Mouse (Mus musculus): ENCODE results near the gene Cys1. TPM values are rescaled to one million over a fixed set of nuclear protein-coding genes. Genes with fewer than 3 reads are reported as not detected.
A peak's percentile ranks its signal among the peaks of the same experiment; 100 is the strongest.

The Cys1 gene
- 1.3 and 2.4 TPM in 2 replicates for polyA plus RNA-seq (2014; fragmentation: Nextera tagmentation; extraction: Ambion mirVana)

GRCm38 (mm10) chr12:24681286-24682023 lies at the start of gene Cys1:
Gene Cys1 (minus strand): TSS chr12:24681813.
- H3K9me3 ChIP-seq (ENCODE audit: low read depth, low read length), result no peaks in the 10 kb centered on the region
- H3K4me1 ChIP-seq (ENCODE audit: insufficient read depth), result peaks cover 10% of the 10 kb centered on the region
- DNase-seq (no peak), ATAC-seq (ENCODE audit: insufficient read depth) (peak; percentile 39)
- no peaks in the 10 kb centered on the region for H3K36me3 ChIP-seq (ENCODE audit: insufficient read depth)
- peak within 1 kb of the TSS; percentile 56 for H3K4me3 ChIP-seq (ENCODE audit: low read depth, low read length)
- peaks cover 14% of the 10 kb centered on the region for H3K27me3 ChIP-seq (ENCODE audit: insufficient read depth, low read length)
- peak within 1 kb of the TSS; percentile 65 for H3K9ac ChIP-seq
- peak within 1 kb of the TSS; percentile 92 for H3K4me2 ChIP-seq
- TF ChIP-seq CTCF (IDR thresholded peaks at IDR 0.05; ENCODE audit: low read depth), result no peak
- WGBS, result 5% methylated on average over 20 of the region's 20 CpGs
- H3K27ac ChIP-seq (ENCODE audit: low read depth), result peak within 1 kb of the TSS; percentile 73; the same call in 1 of the 2 replicates

GRCm38 (mm10) chr12:24724369-24724768 lies 42.8 kb upstream of the Cys1 start:
- Histone ChIP-seq H3K36me3 (ENCODE audit: insufficient read depth) (no peaks in the 10 kb centered on the region), H3K4me1 (ENCODE audit: insufficient read depth) (peaks cover 6% of the 10 kb centered on the region; the same call in 1 of the 2 replicates), H3K27ac (ENCODE audit: low read depth) (peak overlapping the region; percentile 69), H3K4me3 (ENCODE audit: low read depth, low read length) (no peak overlapping the region), H3K4me2 (peak overlapping the region; percentile 31; the same call in 1 of the 2 replicates), H3K27me3 (ENCODE audit: insufficient read depth, low read length) (no peaks in the 10 kb centered on the region), H3K9ac (no peak overlapping the region), H3K9me3 (ENCODE audit: low read depth, low read length) (peaks cover 5% of the 10 kb centered on the region; the same call in 1 of the 2 replicates)
- WGBS, result 14% methylated on average over 2 of the region's 2 CpGs
- peak; percentile 78 for DNase-seq
- ATAC-seq (ENCODE audit: insufficient read depth), result peak; percentile 98
- 0 out of 2 replicates have a peak, but pooled peaks have one; percentile 2 for TF ChIP-seq CTCF (IDR thresholded peaks at IDR 0.05; ENCODE audit: low read depth)

GRCm38 (mm10) chr12:24723859-24724258 lies 42.2 kb upstream of the Cys1 start:
- H3K4me1 ChIP-seq (ENCODE audit: insufficient read depth), result peaks cover 6% of the 10 kb centered on the region; the same call in 1 of the 2 replicates
- H3K9me3 ChIP-seq (ENCODE audit: low read depth, low read length), result peaks cover 5% of the 10 kb centered on the region; the same call in 1 of the 2 replicates
- 53% methylated on average over 4 of the region's 4 CpGs for WGBS
- no peaks in the 10 kb centered on the region for H3K36me3 ChIP-seq (ENCODE audit: insufficient read depth)
- H3K4me2 ChIP-seq, result no peak overlapping the region
- peak overlapping the region; percentile 69 for H3K27ac ChIP-seq (ENCODE audit: low read depth)
- H3K27me3 ChIP-seq (ENCODE audit: insufficient read depth, low read length), result no peaks in the 10 kb centered on the region
- H3K4me3 ChIP-seq (ENCODE audit: low read depth, low read length), result no peak overlapping the region
- ATAC-seq (ENCODE audit: insufficient read depth) (peak; percentile 71), DNase-seq (peak; percentile 32)
- TF ChIP-seq CTCF (IDR thresholded peaks at IDR 0.05; ENCODE audit: low read depth), result no peak
- no peak overlapping the region for H3K9ac ChIP-seq

GRCm38 (mm10) chr12:24723434-24723833 lies 41.8 kb upstream of the Cys1 start:
- DNase-seq (peak; percentile 26), ATAC-seq (ENCODE audit: insufficient read depth) (no peak)
- Histone ChIP-seq H3K9ac (no peak overlapping the region), H3K4me1 (ENCODE audit: insufficient read depth) (peaks cover 6% of the 10 kb centered on the region; the same call in 1 of the 2 replicates), H3K4me2 (no peak overlapping the region), H3K27ac (ENCODE audit: low read depth) (peak overlapping the region; percentile 69; the same call in 1 of the 2 replicates), H3K27me3 (ENCODE audit: insufficient read depth, low read length) (no peaks in the 10 kb centered on the region), H3K4me3 (ENCODE audit: low read depth, low read length) (no peak overlapping the region), H3K36me3 (ENCODE audit: insufficient read depth) (no peaks in the 10 kb centered on the region), H3K9me3 (ENCODE audit: low read depth, low read length) (peaks cover 5% of the 10 kb centered on the region; the same call in 1 of the 2 replicates)
- WGBS, result 35% methylated on average over 2 of the region's 2 CpGs
- no peak for TF ChIP-seq CTCF (IDR thresholded peaks at IDR 0.05; ENCODE audit: low read depth)

- no peaks in the 10 kb centered on the region for H3K27me3 ChIP-seq (ENCODE audit: insufficient read depth, low read length)
- no peak overlapping the region for H3K4me3 ChIP-seq (ENCODE audit: low read depth, low read length)
- peak; percentile 68 for DNase-seq
- peaks cover 32% of the 10 kb centered on the region for H3K36me3 ChIP-seq (ENCODE audit: insufficient read depth)
- H3K9ac ChIP-seq, result no peak overlapping the region
- no peaks in the 10 kb centered on the region for H3K9me3 ChIP-seq (ENCODE audit: low read depth, low read length)
- WGBS, result 41% methylated on average over 4 of the region's 4 CpGs
- ATAC-seq (ENCODE audit: insufficient read depth), result peak; percentile 58; the same call in 1 of the 2 replicates
- no peak overlapping the region for H3K27ac ChIP-seq (ENCODE audit: low read depth)
- no peaks in the 10 kb centered on the region for H3K4me1 ChIP-seq (ENCODE audit: insufficient read depth)
- no peak overlapping the region for H3K4me2 ChIP-seq
- TF ChIP-seq CTCF (IDR thresholded peaks at IDR 0.05; ENCODE audit: low read depth), result peak; percentile 90
These were observed 35.2 kb upstream of the Cys1 start for GRCm38 (mm10) chr12:24716721-24717301.

- DNase-seq (no peak), ATAC-seq (ENCODE audit: insufficient read depth) (0 out of 2 replicates have a peak, but pooled peaks have one; percentile 10)
- H3K27me3 ChIP-seq (ENCODE audit: insufficient read depth, low read length), result no peaks in the 10 kb centered on the region
- no peak for TF ChIP-seq CTCF (IDR thresholded peaks at IDR 0.05; ENCODE audit: low read depth)
- H3K9me3 ChIP-seq (ENCODE audit: low read depth, low read length), result no peaks in the 10 kb centered on the region
- no peak overlapping the region for H3K4me2 ChIP-seq
- no peak overlapping the region for H3K27ac ChIP-seq (ENCODE audit: low read depth)
- WGBS, result 54% methylated on average over 2 of the region's 2 CpGs
- no peak overlapping the region for H3K4me3 ChIP-seq (ENCODE audit: low read depth, low read length)
- H3K36me3 ChIP-seq (ENCODE audit: insufficient read depth), result peaks cover 47% of the 10 kb centered on the region
- no peaks in the 10 kb centered on the region for H3K4me1 ChIP-seq (ENCODE audit: insufficient read depth)
- no peak overlapping the region for H3K9ac ChIP-seq
These were observed 33.8 kb upstream of the Cys1 start for GRCm38 (mm10) chr12:24715268-24715896.
